Mouse (Mus musculus) gastrocnemius, postnatal 25 days (tissue): ENCODE measurements around the gene Churc1. TPM values are rescaled to one million over a fixed set of nuclear protein-coding genes. Genes with fewer than 3 reads are reported as not detected.

Experiments
- DNase-seq: peaks from one replicate; pipeline ENCODE4 v3.0.0; 2022
- long read RNA-seq, 2 experiments: library from polyadenylated mRNA; stranded (forward); transcript quantifications; one replicate each; pipeline ENCODE4 v2.0.0; 2021
- total RNA-seq, 2 experiments: library from RNA; stranded (reverse); gene quantifications; 1 replicate in 1 of 2; 2 replicates in 1 of 2; pipeline ENCODE4 v1.2.3; 2021

The Churc1 gene
- 10 to 100 TPM; 60.1 to 65.8 TPM for total RNA-seq
- long read RNA-seq, experiment 1, transcript Churc1-201 (4 exons, 676 nt): major isoform, 87 of 102 reads
- long read RNA-seq, experiment 1, transcript Churc1-203 (3 exons, 462 nt): minor isoform, 5 of 102 reads
- long read RNA-seq, experiment 1, partial matches to known transcripts: 2 of 102 reads
- long read RNA-seq, experiment 1, other reads (novel, unspliced or antisense): 5 of 102 reads
- long read RNA-seq, experiment 2, transcript Churc1-201 (4 exons, 676 nt): major isoform, 65 of 69 reads
- long read RNA-seq, experiment 2, partial matches to known transcripts: 0 of 69 reads
- long read RNA-seq, experiment 2, other reads (novel, unspliced or antisense): 0 of 69 reads

DNA sequence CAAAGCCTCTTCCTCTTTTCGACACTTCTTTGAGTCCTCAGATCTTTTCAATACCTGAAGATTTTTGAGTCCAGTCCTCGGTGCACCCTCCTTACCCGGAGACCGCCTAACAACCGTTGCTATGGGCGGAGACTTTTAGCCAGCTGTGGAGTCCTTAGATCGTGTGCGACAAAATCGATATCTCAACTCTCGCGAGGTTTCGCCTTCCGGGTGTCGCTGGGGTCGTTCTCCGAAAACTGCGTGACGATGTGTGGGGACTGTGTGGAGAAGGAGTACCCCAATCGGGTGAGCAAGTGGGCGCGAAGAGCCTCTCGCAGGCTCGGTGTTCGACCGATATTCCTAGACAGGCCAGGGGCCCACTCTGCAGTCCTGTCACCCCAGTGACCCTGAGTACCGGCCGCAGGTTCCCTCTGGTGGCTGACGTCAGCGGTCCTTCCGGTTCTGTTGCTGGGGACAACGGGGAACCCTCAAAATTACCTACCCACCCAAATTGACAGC lies at the start of gene Churc1, which contains the start of gene Fntb:
Churc1 (plus strand) TSS at position 185 of the 498 bp plus-strand sequence.
Fntb (plus strand) TSS at position 236 of the 498 bp plus-strand sequence.
- DNase-seq: peak; percentile 84

DNA sequence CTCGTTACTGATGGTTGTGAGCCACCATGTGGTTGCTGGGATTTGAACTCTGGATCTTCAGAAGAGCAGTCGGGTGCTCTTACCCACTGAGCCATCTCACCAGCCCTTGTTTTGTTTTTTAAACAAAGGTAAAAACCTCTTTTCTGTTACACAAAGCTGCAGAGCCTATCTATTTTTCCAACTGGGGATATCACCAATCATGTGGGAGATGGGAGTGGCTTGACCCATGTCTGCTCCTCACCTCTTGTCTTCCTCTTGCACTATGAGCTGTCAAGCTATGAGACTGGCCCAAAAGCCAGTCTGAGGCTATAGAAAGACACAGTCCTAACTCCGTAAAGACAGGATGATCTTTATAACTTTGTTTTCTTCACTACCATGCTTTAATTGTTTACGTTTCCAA lies 47.0 kb upstream of the Churc1 start:
- DNase-seq: no peak

DNA sequence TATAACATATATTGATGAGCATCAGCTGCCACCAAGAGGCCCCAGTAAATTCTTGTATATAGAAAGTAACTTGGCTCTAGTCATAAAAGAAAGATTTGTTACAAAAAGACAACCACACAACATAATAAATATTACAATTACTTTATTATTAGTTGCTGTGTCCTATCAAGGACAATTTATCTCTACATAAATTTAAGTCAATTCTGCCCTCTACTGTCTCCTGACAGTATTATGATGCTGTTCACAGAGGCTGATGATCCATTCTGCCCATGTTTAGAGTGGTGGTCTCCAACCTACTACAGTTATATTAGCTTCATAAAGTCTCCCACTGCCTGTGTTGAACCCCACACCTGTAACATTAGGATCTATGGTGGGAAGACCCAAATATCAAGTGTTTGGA lies 44.8 kb upstream of the Churc1 start:
- DNase-seq: no peak

DNA sequence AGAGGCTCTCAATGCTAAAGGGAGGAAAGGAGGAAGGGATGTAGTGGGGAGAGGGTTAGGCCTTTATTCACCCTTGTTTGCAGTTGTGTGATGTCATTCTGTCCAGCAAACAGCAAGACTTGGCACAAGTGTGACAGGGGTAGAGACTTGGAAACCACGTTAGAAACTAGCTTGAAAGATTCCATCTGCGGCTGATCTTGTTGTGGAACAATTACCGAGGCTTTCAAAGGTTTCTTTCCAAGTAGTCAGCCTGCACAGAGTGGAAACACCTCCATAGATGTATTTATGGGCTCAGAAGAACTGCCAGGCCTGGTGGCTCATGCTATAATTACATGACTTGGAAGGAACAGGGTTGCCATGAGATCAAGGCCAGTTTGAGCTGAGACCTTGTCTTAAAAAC lies 43.3 kb upstream of the Churc1 start:
- no peak for DNase-seq

DNA sequence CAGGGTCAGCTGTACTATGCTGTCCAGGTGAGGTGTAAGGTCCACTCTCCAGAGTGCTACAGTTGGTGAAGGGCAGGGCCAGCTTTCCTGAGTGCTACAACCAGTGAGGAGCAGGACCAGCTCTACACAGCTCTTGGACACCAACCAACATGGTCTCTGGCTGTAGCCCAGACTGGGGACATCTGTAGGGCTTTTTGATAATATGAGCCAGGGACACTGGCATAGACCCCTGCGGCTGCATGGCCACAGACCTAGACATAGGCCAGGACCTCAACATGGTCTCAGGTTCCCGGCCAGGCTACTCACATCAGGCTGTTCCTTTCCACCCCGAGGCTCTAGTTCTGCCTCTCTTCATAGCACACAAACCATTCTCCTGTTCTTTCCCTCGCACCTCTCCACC lies 37.4 kb upstream of the Churc1 start:
- DNase-seq: no peak

DNA sequence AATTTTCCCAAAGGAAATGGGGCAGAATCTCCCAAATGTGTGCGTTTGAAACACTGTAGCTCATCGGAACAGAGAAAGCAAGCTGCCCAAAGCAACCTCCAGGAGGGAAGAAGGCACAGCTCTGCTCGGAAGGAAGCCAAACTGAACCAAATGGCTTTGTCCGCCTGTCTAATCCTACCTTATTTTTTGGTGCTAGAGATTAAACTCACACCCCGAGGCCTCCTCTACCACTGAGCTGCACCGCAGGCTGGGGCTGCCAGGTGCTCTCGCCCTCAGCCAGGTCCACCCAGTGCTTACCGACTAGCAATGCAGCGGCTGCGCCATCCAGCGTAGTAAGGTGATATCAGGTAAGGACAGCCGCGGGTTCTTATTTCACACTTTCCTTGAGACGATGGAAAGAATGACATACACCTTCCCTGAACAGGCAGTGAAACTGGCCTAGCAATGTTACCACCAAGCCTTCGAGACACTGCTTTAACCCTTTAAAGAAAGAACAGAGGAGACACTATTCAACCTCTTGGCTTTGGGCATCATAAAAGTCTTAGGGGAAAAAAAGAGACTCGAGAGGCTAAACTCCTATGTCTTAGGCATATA lies 14.4 kb upstream of the Churc1 start:
- no peak for DNase-seq

DNA sequence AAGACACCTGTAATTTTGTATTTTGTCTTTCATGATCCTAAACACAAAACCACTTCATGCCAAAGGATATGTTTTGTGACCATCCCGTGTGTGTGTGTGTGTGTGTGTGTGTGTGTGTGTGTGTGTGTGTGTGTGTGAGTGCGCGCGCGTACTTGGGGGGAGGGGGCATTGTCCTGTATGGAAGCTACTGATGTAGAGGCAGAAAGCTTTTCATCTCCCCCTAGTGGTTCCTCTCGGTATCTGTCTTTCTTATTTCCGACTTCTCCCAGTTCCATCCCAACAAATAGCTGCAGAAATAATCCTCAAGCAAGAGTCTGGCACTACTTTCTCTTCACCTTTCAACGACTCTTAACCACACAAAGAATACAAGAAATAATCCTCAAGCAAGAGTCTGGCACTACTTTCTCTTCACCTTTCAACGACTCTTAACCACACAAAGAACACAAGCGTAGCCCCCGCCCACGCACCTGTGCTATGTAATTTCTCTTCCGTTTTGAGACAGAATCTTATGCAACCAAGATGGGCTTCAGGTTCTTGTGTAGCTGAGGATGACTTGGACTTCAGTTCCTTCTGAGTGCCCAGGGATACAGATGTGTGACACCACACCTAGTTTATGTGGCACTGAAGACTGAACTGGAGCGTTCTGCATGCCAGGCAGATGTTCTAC lies 12.6 kb upstream of the Churc1 start:
- DNase-seq: no peak

DNA sequence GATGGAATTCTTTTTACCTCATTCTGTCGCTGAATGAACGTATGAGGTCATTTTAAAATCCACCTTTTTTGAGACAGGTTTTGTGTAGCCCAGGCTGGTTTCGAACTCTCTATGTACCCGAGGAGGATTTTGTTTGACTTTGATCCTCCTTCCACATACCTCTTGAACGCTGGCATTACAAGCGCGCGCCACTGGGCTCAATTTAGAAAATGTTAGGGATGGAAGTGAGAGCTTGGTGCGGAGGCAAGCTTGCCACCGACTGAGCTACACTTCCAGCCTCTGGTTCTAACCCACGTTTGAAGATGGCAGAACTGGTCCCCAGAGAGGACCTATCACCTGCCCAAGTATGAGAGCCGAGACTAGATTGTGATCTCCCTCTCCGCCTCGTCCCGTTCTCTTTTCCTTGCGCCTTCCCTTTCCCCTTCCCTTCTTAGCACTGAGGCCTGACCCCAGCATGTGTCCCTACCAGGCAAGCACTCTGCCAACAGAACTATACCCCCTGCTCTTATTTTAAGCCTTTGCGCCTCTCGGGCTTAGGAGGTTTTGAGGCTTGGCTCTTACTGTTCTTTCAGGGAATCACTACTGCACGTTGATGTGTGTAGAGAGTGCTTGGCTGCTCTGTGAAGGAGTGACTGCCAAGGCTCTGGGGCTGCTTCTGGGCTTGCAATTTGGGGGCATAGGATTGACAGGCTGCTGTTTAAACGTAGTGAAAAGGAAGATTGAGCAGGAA lies 728 bp downstream of the Churc1 start:
- DNase-seq: no peak

DNA sequence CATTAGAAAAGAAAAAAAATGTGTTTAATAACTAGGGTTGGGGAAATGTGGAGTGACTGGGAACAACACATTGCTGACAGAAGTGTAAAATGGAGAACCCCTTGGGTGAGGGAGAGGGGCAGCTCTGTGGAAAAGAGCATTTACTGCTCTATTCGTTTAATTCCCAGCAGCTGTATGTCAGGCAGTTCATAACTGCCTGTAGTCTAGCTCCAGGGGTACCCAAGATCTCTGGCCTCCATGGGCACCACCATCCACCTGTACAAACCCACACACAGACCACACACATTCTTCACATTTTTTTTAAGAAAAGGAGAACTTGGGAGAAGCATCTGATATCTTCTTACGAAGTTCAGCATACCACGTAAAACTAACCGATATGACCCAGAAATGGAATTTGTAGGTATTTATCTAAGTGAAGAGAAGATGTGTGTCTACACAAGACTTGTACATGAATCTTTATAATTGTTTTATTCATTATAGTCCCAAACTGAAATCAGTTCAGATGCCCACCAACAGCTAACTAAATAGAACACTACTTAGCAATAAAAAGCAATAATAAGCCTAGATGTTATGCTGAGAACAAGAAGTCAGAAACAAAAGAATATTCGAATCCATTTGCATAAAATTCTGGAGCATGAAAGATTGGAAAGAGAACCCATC lies 5.6 kb downstream of the Churc1 start:
- DNase-seq: no peak

DNA sequence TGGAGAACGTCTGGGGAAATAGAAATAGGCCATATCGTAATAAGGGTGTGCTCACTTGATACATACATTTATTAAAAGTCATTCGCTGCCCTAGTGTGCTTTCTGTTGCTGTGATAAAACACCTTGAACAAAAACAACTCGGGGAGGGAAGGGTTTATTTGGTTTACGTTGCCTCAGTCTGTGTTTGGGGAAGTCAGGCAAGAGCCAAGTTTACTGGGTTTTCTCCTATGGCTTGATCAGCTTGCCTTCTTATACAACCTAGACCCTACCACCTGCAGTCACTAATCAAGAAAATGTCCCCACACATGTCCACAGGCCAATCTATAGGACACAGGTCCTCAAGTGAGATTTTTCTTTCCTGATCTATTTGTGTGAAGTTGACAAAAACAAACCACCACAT lies 6.2 kb downstream of the Churc1 start:
- DNase-seq: no peak

DNA sequence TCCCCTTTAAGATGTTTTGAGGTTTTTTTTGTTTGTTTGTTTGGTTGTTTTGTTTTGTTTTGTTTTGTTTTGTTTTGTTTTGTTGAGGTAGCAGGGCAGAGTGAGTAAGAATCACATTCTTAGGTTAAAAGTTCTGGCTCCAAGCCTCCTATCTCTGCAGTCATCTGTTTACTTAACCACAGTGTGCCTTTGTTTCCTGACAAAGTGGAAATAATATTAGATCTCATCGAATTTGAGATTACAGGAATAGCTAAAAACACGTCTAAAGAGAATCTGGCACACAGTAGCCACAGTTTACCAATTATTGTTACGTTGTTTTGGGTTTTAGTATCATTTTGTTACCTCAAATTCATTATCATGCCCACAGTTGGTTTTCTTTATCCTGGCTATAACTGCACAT lies 9.3 kb downstream of the Churc1 start:
- no peak for DNase-seq

DNA sequence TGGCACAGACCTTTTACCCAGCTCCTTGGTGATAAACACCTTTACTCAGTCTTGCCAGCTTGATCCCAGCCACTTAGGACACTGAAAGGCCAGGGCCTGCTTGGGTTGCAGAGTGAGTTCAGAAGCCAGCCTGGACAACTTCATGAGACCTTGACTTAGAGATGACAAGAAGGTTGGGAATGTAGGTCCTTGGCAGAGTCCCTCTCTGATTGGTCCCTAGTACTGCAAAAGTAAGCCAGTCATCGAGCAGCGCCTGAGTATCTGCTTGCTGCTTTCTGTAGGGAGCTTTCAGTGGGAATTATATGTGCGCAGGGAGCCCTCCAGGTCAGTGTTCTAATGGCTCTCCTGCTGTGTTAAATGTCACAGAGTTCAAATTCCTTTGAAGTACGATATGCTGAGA lies 9.8 kb downstream of the Churc1 start:
- no peak for DNase-seq

DNA sequence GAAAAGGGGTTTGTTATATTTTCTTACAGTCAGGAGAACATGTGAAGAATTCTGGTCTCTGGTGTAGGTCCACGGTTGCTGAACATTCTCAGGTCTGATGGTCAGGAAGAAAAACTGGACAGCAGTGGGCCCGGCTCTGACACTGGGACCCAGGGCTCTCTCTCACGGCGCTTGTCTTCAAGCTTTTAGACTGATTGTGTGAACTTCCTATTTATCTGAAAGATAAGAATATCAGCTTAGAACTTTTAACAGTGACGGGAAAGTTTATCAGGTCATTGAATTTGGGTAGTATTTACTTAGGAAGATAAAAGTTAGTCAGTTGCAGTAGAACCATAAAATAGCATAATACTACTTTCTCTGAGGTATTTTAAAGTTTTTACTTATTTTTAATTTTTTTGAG lies 11.6 kb downstream of the Churc1 start:
- no peak for DNase-seq

DNA sequence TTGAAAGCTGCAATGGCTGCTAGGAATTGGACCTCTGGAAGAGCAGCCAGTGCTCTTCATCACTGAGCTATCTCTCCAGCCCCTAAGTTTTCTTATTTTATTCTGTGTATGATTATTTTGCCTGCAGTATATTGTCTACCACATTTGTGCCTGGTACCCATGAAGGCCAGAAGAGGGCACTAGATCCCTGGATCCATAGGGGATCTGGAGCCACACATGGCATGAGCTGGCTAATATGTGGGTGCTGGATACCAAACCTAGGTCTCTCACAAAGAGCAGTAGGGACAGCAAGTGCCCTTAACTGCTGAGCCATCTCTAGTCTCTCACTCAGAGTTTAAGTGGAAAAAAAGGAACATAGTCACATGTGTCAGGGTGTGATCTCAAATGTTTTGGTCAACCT lies 12.5 kb downstream of the Churc1 start:
- DNase-seq: no peak

DNA sequence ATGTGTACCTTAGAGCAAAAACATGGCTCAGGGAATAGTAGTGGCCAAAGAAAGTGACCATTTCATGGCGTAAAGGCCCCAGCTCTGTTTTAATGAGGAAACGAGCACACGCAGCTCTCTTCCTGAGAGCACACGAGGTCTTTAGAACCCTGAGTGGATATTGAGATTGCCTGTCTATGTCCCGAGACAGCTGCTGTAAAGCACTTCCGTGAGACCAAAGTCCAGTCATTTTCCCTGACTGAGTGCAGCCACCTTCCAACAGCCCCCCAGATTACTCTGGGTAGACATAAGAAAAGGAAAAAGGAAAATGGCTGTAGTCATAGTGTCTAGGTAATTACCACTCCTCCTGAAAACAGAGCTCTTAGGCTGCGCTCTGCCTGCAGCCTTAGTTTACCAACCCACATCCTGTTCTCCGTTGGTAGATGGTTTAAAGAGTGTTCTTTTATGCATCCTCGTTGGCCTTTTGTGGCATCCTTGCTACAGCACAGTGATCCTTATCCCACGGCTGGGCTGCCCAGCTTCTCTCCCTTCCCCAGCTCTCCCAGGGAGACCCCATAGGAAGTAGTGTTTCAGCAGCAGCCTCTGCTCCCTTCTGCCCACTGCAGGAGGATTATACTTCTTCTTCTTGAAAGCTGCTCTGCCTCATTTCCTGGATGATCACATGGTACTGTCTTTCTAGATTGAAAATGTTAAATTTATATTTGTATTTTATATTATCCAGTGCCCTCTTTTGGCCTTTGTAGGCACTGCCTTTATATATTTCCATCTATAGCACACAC lies 13.2 kb downstream of the Churc1 start:
- DNase-seq: no peak

DNA sequence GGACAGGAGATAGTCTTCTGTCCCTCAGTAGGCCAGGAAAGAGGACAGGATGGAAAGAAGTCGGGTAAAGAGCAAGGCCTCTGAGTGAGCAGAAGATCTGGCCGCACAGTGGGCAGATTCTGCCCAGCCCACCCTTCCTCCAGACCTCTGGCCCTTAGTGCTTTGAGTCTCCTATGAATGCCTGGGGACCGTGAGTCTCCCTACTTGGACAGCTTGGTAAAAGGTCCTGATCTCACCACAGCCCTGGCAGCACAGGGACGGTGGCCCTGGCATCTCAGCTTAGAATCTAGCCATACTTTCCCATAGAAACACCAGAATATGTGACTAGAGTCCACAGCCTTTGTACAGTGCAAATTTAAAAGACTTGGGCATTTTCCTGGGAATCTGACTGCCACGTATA lies 14.6 kb downstream of the Churc1 start:
- DNase-seq: no peak

DNA sequence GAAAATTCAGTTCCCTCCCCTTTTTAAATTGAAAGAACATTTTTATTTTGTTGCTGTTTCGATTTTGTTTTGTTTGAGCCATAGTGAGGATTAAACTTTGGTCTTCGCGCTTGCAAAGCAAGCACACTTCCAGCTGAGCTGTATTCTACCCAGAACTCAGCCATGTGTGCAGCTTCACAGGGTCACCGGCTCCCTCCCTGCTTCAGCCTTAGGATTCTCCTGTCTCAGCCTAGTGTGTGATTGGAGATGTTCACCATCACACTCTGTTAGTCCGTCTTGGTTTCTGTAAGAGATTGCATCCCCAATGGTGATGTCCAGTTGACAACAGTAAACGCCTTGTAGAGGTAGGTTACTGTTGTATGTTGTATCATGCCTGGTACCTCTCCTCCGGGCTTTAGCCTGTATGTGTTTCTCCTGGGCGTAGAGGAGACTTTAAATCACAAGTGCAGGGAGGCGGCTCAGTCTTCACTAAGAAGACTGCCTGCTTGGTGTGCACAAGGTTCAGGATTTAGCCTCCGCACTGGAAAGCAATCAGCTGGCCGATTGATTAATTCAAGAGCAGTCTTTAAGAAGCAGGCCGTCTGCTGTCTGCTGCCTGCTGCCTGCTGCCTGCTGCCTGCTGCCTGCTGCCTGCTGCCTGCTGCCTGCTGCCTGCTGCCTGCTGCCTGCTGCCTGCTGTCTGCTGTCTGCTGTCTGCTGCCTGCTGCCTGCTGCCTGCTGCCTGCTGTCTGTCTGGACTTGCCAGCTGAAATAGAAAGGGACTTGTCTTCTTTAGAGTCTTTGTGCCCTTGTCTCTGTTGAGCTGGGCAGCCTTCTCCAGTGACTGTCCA lies 15.5 kb downstream of the Churc1 start:
- no peak for DNase-seq

DNA sequence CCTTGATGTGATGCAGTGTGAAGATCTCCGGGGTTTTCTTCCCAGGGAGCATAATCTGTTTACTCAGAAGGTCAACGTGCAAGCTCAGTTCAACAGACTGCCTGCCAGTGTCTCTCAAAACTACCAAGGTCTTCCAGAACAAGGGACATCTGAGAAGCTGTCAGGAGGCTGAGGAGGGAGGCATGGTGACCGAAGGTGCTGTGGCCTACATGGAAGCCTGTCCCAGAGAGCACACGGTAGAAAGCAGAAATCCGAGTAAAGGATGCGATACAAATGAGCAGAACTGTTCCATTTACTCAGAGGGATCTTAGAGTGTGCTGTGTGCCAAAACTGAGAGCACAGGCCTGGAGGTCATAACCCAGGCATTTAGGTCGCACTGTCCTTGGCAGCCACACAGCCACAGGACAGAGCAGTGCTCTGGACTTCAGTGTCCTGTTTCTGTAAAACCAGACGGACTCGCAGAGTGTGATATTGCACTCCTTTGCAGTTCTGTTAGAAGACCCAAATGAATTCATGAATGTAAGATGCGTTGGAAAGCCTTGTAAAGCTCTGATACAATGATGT lies 18.8 kb downstream of the Churc1 start:
- peak; percentile 49 for DNase-seq

DNA sequence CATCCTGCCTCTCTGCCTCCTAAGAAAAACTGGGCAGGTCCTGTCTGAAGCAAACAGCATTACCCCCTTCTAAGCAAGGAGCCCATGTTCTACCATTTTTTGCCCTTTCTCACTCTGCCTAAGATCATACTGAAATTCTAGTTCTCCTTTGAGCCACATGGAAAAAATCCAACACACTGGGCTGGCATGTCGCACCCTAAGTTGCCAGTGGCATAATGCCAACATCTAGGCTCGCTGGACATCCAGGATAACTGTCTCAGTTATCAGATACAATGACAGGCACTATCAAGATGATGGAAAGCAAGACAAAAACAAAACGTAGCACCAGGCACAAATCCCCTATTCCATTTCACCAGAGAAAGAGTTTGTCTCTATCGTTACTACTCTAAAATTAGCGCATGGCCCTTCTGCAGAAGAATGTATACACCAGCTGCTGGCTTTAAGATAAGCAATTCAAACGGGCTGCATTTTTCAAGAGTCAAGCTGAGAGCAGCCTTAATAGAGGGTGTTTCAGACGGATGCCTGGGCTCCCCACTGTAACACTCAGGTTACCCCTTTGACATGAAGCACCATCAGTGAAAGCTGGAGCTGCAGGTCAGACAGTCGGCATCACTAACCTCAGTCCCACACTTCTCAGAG lies 25.2 kb downstream of the Churc1 start:
- no peak for DNase-seq
